In the genomic region with DNA sequence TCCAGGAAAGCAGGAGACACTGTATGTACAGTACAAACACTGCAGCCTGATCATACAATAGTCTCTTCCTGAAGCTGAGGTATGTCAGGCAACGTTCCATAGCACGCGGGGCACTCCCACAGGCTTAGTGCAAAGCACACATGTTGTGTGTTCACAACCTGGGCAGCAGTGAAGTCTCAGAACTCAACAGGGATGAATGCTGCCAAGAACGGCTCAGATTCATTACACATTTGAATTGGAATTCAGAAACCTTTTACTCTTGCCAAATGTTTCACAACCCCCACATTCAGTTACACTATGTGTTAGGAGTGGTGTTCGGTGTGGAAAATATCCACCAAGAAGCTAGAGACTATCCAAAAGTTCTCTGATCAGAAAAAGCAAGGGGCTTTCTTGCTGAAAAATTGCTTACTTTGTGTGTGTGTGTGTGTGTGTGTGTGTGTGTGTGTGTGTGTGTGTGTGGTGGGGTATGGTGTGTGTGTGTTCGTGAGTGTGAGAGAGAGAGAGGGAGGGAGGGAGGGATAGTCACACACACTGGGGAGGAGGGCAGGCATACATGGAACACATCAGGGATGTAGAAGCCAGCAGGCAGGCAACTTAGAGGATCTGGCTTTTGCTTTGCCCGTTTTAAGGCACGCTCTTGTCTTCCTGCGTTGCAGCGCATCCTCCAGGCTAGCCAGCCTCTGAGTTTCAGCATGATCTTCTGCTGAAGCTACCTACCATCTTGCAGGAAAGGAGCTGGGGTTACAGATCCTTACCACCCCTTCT, we compare ENCODE assay signal across 8 mouse cellular contexts. TPM values are rescaled to one million over a fixed set of nuclear protein-coding genes. Genes with fewer than 3 reads are reported as not detected.
DNase-seq lines count a peak whose midpoint lies in the region; ATAC-seq and TF ChIP-seq lines count a peak whose summit lies in the region.

No protein-coding gene starts in this region.

- H3K9me3 ChIP-seq in liver, embryonic 12.5 days (replicated peaks) = no peaks in the 10 kb centered on the region
- H3K9me3 ChIP-seq in intestine, embryonic 15.5 days = no peaks in the 10 kb centered on the region
- H3K9me3 ChIP-seq in midbrain, embryonic 13.5 days = no peaks in the 10 kb centered on the region

- no peaks in the 10 kb centered on the region for H3K27me3 ChIP-seq in liver, adult 2 months (ENCODE audit: control insufficient read depth, insufficient read depth, low read length)
- H3K27me3 ChIP-seq in liver, embryonic 12.5 days (replicated peaks) = no peaks in the 10 kb centered on the region
- no peaks in the 10 kb centered on the region for H3K27me3 ChIP-seq in intestine, embryonic 15.5 days (replicated peaks)
- H3K27me3 ChIP-seq in midbrain, embryonic 13.5 days = no peaks in the 10 kb centered on the region

- WGBS in liver, adult 2 months = 52% methylated on average over 9 of the region's 10 CpGs
- WGBS in liver, embryonic 12.5 days (ENCODE audit: insufficient replicate concordance) = 83% methylated on average over 9 of the region's 10 CpGs
- WGBS in intestine, embryonic 15.5 days = 71% methylated on average over 9 of the region's 10 CpGs
- 92% methylated on average over 9 of the region's 10 CpGs for WGBS in midbrain, embryonic 13.5 days

- no peaks in the 10 kb centered on the region for H3K36me3 ChIP-seq in liver, adult 2 months (ENCODE audit: control insufficient read depth, insufficient read depth, low read length)
- H3K36me3 ChIP-seq in liver, embryonic 12.5 days = no peaks in the 10 kb centered on the region
- no peaks in the 10 kb centered on the region for H3K36me3 ChIP-seq in intestine, embryonic 15.5 days
- no peaks in the 10 kb centered on the region for H3K36me3 ChIP-seq in midbrain, embryonic 13.5 days

- ATAC-seq in liver, embryonic 12.5 days = no peak
- peak; percentile 29; the same call in 1 of the 2 replicates for ATAC-seq in intestine, embryonic 15.5 days
- no peak for ATAC-seq in midbrain, embryonic 13.5 days
- no peak for ATAC-seq in cerebellum, adult (ENCODE audit: insufficient number of reproducible peaks, low FRiP score, low TSS enrichment)

- H3K9ac ChIP-seq in liver, adult 2 months (ENCODE audit: low read depth, low read length) = 0 out of 2 replicates have a peak overlapping the region, but pooled peaks have one; percentile 16
- H3K9ac ChIP-seq in liver, embryonic 12.5 days = no peak overlapping the region
- H3K9ac ChIP-seq in intestine, embryonic 15.5 days = no peak overlapping the region
- no peak overlapping the region for H3K9ac ChIP-seq in midbrain, embryonic 13.5 days (replicated peaks)

- TF ChIP-seq CTCF in liver, adult 2 months (IDR thresholded peaks at IDR 0.05; ENCODE audit: low read depth, low read length) = no peak

- TF ChIP-seq POLR2A in liver, adult 2 months (IDR thresholded peaks at IDR 0.05; ENCODE audit: extremely low read depth, insufficient read depth, low read length) = no peak

- H3K4me3 ChIP-seq in liver, adult 2 months (ENCODE audit: insufficient read depth, low read depth, low read length) = no peak overlapping the region
- no peak overlapping the region for H3K4me3 ChIP-seq in liver, embryonic 12.5 days
- H3K4me3 ChIP-seq in intestine, embryonic 15.5 days (replicated peaks) = no peak overlapping the region
- H3K4me3 ChIP-seq in midbrain, embryonic 13.5 days (replicated peaks) = no peak overlapping the region

- no peak overlapping the region; the same call in 1 of the 2 replicates for H3K27ac ChIP-seq in liver, adult 2 months (replicated peaks; ENCODE audit: insufficient read depth, low read depth, low read length)
- H3K27ac ChIP-seq in liver, embryonic 12.5 days = no peak overlapping the region
- peak overlapping the region; percentile 57 for H3K27ac ChIP-seq in intestine, embryonic 15.5 days
- H3K27ac ChIP-seq in midbrain, embryonic 13.5 days = no peak overlapping the region

- DNase-seq in liver, adult 2 months (ENCODE audit: extremely low read depth, low read depth, low spot score) = peak; percentile 89
- DNase-seq in fat pad, adult 2 months (ENCODE audit: extremely low read depth, low read depth, low spot score) = peak; percentile 63
- peak; percentile 37 to 49 for DNase-seq in right cerebral cortex, adult 2 months (ENCODE audit: low spot score in 2 of 2)
- no peak for DNase-seq in cerebellum, postnatal 10 days

- H3K79me2 ChIP-seq in liver, adult 2 months (ENCODE audit: control insufficient read depth, insufficient read depth, low read length) = no peaks in the 10 kb centered on the region

- no peak overlapping the region for H3K4me2 ChIP-seq in liver, embryonic 12.5 days
- H3K4me2 ChIP-seq in intestine, embryonic 15.5 days (replicated peaks) = no peak overlapping the region
- H3K4me2 ChIP-seq in midbrain, embryonic 13.5 days (replicated peaks) = no peak overlapping the region

- peaks cover 8% of the 10 kb centered on the region; the same call in 1 of the 2 replicates for H3K4me1 ChIP-seq in liver, adult 2 months (ENCODE audit: control insufficient read depth, insufficient read depth, low read length)
- H3K4me1 ChIP-seq in liver, embryonic 12.5 days = peaks cover 30% of the 10 kb centered on the region
- no peaks in the 10 kb centered on the region for H3K4me1 ChIP-seq in intestine, embryonic 15.5 days (replicated peaks)
- H3K4me1 ChIP-seq in midbrain, embryonic 13.5 days (replicated peaks) = no peaks in the 10 kb centered on the region

RNA-seq across cellular contexts. Expression of a gene that starts 24.2 kb away (rescaled TPM):
- total RNA-seq in liver, adult 2 months (2014; rRNA removed) = 32.9 and 36.6 TPM in 2 replicates
- 15.5 and 16.3 TPM in 2 replicates for polyA plus RNA-seq in liver, adult 2 months (2012; rRNA removed)
- polyA plus RNA-seq in liver, embryonic 12.5 days (2016; fragmentation: Nextera tagmentation; extraction: Ambion mirVana) = 14.0 and 14.1 TPM in 2 replicates
- polyA plus RNA-seq in intestine, embryonic 15.5 days (2015; fragmentation: Nextera tagmentation; extraction: Ambion mirVana) = 51.6 and 56.3 TPM in 2 replicates
- polyA plus RNA-seq in midbrain, embryonic 13.5 days (2015; fragmentation: Nextera tagmentation; extraction: Ambion mirVana) = 7.9 and 11.6 TPM in 2 replicates

Comparison
In these comparisons a context has a peak if more than half of its experiments do, and no peak if none do; other contexts are left out.
1. DNase-seq: peak in liver, adult 2 months (single experiment), fat pad, adult 2 months (single experiment) and right cerebral cortex, adult 2 months (2 of 2); none in cerebellum, postnatal 10 days (0 of 2).